Mouse (Mus musculus) right cerebral cortex, postnatal 36 days (tissue): ENCODE measurements around the gene Qrsl1.
"Not testable (repeated sequence)": the region's sequence is repeated elsewhere in the genome, so short reads cannot be mapped to it uniquely, and the experiment has no call there.

Experiments
- DNase-seq, 2 experiments: peaks; one replicate each; pipeline ENCODE4 v3.0.0; 2022; ENCODE audit warnings: low spot score in 2 of 2, mixed read lengths in 1 of 2

The Qrsl1 gene

GRCm38 (mm10) chr10:43901578-43902194 is at the start of gene Qrsl1, which contains the start of gene Rtn4ip1:
Qrsl1 (minus strand) TSS chr10:43901745.
Rtn4ip1 (plus strand) TSS chr10:43901807.
- DNase-seq, result peak; percentile 90 to 94

DNA sequence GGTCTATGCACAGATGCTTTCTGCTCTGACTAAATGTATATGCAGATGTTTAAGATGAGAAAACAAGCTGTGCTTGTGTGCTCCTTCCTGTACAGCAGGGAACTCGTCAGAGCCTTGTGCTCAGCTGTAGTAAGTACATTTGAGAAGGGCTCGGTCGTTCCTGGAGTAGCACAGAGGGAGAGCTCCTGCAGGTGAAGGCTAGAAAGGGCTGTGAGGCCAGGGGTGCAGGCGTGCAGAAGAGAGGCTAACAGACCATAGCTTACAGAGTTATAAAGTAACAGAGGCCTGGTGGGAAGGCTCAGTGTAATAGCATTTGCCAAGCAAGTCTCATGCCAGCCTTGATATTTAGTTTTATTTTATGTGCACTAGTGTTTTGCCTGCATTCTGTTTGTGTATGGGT is 43.9 kb upstream of the Qrsl1 start:
- no peak for DNase-seq

DNA sequence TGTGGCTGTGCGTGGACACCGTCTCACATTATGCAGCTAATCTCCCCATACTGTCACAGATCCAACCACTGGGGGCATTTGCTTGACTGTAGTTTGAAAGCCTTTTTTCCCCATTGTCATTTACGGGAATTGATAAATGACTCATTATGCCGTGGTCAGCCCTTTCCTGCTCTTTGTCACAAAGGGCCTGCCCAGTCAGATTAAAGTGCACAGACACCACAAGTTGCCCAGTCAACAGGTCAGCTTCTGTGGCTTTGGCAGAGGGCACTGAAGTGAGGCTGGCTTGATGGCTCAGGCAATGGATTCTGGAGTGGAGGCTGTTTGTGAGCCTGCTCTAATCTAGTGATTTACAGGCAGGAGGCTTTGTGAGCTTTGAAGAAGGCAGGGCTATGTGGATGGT is 42.2 kb upstream of the Qrsl1 start:
- DNase-seq, result no peak

DNA sequence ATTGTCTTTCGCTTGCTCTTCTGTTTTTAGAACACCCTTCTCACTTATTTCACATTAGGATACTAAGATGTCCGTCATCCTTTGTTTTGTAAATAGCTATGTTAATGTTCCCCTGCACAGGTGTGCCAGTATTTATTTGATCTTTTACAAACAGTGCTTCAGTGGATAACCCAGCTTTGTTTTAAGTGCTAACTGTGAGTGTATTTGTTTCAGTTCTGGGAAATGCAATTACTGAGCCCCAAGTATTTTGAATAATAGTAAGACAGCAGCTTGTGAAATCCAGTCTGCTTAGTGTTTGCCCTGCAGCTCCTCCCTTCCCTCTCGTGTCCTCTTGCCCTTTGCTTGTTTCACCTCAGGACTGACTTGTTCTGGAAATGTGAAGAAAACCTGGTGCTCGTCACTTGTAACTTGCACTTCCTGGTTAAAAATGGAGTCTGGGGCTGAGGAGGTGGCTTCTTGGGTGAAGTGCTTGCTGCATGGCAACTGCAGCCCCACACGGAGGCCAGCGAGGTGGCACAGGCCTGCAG is 37.7 kb upstream of the Qrsl1 start:
- no peak for DNase-seq

GRCm38 (mm10) chr10:43928596-43928995 is 27.1 kb upstream of the Qrsl1 start:
- no peak for DNase-seq

GRCm38 (mm10) chr10:43927736-43928135 is 26.2 kb upstream of the Qrsl1 start:
- DNase-seq, result no peak

DNA sequence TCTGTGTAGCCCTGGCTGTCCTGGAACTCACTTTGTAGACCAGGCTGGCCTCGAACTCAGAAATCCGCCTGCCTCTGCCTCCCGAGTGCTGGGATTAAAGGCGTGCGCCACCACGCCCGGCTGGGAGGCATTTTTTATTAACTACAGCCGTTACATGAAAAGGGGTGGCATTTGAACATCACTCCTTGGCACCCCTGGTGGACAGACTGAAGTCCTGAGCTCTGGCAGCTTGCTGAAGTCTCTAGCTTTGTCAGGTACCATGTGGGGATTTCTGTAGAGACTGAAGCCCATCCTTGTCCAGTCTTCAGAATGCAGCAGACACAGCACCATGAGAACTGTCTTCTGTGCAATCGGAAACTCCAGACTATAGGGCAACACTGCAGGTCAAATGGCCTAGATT is 24.2 kb upstream of the Qrsl1 start:
- DNase-seq, result not testable (repeated sequence)

GRCm38 (mm10) chr10:43923096-43923495 is 21.6 kb upstream of the Qrsl1 start:
- no peak for DNase-seq

DNA sequence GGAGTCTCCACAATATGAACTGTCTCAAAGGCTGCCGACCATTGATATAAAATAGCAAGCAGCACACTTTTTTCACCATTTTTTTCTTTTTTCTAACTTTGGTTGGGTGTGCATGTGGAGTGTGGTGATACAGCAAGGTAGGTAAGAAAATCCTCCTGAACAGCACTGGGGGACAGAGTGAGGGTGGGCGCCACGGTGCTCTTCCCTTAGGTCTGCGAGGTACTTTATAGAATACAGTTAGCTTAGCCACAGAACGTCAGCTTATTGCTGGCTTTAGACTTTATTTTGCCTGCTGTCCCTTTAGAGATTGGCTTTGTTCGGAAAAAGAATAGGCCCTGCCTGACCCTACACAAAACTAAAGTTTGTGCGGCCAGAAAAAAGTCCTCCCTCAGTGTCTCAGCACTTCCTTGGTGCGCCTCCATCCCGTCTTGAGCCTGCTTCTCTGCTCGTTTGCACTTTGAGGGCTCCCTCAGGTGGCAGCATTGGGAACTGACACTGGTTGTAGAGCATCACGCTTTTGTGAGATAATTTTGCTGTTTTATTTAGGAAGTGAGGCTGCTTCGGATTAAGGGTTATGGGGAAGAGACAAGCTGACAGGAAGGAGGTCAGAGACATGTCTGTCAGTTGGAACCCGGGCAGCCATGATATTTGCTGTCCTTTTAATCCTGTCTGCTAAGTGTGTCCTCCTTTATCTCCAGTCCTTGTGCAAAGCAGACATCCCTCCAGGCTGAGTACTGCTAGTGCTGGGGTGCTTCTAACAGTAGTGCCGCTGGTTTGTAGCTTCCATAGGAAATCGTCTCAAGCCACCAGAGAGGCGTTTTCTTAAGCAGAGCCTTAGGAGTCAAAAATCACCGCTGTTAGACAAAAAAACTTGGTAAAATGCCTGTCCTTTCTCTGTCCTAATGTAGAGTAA is 17.4 kb upstream of the Qrsl1 start:
- peak; percentile 56 to 64 for DNase-seq

- no peak for DNase-seq
Observed at GRCm38 (mm10) chr10:43916737-43917136, 15.2 kb upstream of the Qrsl1 start.

- no peak for DNase-seq
Observed at GRCm38 (mm10) chr10:43916181-43916580, 14.6 kb upstream of the Qrsl1 start.

GRCm38 (mm10) chr10:43912236-43912635 is 10.7 kb upstream of the Qrsl1 start:
- no peak for DNase-seq

DNA sequence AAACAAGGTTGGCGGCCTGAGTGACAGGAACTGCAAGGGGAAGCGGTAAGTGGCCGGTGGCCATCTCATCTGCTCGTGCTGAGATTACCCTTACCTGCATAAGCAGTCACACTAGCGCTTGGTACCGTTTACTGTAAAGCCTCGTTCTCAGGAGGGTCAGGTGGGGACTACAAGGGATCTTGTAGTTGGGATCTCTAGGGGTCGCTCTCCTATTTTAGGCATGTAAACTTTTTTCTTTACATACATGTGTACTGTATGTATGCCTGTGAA is 9.3 kb upstream of the Qrsl1 start:
- no peak for DNase-seq

GRCm38 (mm10) chr10:43910032-43910872 is 8.7 kb upstream of the Qrsl1 start:
- DNase-seq, result no peak

- no peak for DNase-seq
Observed at GRCm38 (mm10) chr10:43904569-43904968, 3.0 kb upstream of the Qrsl1 start.

DNA sequence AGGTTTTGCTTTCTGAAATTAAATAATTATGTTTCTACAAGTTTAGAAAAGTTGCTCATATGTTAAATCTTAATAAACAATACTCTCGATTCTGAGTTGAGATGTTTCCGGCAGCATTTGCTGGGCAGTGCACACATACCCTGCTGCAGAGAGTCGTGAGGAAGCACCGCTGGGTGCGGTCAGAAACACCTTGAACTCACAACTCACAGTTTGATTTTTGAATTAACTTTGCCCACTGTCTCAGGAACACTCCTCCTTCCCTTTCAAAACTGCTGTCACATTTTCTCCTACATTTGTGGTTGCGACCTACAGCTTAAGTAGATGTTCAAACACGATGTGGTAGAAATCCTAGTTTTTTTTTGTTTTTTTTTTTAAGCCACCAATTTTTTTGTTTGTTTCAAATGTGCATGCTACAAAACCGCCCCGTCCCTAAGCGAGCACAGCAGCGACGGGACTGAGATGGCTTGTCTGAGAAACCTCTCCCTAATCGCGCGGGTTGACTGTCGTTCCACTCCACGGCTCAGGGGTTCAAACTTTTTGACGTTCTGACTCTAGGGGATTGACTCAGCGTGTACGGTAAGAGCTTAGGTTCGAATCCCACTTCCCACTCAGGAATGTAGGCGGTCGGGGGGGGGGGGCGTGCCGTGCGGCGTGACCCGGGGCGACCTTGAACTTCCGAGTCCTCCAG is 518 bp downstream of the Qrsl1 start:
- DNase-seq, result no peak

GRCm38 (mm10) chr10:43898276-43898675 is 3.3 kb downstream of the Qrsl1 start:
- no peak for DNase-seq

DNA sequence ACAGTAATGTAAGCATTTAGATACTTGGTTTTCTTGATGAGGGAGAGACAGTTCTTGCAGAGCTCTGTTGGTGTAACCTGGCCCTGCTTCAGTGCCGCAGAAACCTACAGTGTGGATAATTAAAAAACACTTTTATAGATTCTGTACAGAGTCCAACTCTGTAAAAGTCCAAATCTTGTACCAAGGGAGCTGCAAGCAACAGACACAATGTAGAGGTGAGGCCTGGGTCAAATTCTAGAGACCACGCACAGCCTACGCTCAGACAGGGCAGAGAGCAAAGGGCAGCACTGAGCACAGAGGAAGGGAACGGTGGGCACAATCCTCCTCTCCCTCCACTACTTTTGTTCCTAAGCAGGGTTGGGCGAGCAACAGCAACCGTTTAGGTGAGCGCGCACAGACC is 5.5 kb downstream of the Qrsl1 start:
- no peak for DNase-seq

DNA sequence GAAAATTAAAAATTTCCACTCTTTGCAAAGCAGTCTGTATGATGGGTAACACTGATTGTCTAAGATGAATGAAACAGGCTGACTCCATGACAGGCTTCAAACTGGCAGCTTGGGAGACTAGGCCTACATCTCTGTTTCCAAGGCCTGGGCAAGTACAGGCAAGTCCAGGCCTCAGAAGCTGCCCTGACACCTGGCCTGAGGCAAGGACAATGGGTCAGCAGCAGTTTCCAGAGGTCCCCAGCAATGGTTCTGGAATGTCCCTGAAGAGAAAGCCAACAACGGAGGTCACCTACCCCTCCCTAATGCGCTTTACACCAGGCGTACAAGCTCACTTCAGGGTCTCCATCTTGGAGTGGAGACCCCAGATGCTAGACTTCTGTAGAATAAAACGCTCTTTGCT is 8.6 kb downstream of the Qrsl1 start:
- no peak for DNase-seq

DNA sequence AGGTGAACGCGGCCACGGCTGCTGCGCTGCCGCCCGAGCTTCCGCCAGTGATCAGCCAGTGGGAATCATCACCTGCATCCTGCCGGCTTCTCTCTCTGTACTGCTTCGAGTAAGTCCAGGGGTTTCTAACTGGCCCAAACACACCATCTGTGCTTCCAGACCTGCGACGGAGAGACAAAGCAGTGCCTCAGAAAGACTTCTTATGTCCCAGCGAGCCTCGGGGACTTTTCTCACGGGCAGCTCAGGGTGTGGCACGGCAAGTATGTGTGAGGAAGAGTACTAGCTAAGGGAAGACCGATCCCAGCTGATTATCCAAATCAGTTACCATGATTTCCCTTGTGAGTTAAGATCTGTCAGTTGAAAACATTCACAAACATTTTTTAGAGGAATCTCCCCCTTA is 12.6 kb downstream of the Qrsl1 start:
- DNase-seq, result no peak

GRCm38 (mm10) chr10:43887676-43888075 is 13.9 kb downstream of the Qrsl1 start:
- no peak for DNase-seq

GRCm38 (mm10) chr10:43871458-43871857 is 30.1 kb downstream of the Qrsl1 start:
- no peak for DNase-seq
